Mouse (Mus musculus): Measurements from ENCODE around the gene Gm13090. TPM values are rescaled to one million over a fixed set of nuclear protein-coding genes. Genes with fewer than 3 reads are reported as not detected.

The Gm13090 gene
- not detected in 2 replicates for total RNA-seq (2015)
- not detected in 2 replicates for total RNA-seq (2017)

DNA sequence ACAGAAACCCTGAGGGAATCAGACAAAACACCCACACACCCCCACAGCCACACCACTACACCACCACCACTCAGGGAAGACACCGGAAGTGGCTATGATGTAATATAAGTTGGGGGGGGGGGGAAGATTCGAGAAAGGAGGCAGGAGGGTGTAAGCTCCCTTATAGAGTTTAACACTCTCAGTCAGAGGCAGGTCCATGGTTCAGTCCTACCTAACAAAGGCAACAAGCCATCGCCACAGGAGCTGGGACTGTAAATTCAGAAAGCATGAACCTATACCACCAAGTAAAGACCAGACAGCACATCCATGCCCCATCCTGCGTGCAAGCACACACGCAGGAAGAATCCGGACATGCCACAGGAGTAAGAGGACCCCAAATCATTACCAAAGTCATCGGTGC lies at the start of gene Gm13090:
TSS of gene Gm13090 (plus strand) at position 301 of the 400 bp plus-strand sequence.
- no peak for ATAC-seq (ENCODE audit: poor library complexity, severe bottlenecking)

- no peak for ATAC-seq (ENCODE audit: poor library complexity, severe bottlenecking)
These were observed 47.9 kb upstream of the Gm13090 start for GRCm38 (mm10) chr4:151041506-151041905.

GRCm38 (mm10) chr4:151043281-151043680 lies 46.1 kb upstream of the Gm13090 start:
- no peak for ATAC-seq (ENCODE audit: poor library complexity, severe bottlenecking)

DNA sequence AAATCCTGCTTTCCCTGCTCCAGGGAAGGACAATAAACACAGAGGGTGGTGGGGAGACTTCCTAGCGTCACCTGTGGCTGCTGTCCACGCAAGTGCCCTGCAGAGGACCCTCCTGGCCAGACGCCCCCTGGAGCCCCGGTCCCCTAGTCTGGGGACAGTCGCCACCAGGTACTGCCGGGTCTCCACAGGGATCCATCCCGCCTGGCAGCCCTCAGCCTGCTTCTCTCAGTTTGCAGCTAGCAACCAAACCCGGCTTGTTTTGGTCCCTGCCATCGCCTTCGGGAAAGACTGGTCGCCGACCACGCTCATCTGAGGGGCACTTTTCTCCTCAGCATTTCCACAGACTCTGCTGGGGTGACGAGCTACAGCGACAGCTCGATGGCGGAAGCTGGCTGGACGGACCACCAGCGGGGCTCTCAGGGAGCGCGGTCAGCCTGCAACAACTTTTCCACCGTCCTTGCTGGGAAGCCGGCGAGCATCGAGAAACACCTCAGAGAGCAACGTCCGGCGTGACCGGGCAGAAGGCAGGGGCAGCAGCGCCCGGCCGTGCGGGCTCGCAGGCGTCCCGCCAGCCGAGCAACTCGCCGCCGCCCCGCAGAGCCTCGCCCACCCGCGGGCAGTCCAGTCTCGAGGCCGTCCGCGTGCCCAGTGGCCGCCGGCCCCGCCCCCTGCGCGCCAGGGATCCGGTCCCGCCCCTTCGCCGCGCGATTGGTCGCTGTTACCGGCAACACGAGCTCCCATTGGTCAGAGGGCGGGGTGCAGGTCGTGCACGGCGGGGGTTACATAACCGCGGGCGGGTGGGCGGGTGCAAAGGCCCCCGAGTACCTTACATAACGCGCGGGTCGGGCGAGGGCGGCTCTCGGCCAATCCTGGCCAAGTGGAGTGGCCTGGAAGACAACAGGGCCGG lies 45.1 kb upstream of the Gm13090 start, which contains the start of gene Per3:
TSS of gene Per3 (minus strand) at position 629 of the 907 bp plus-strand sequence.
- peak; percentile 94 for ATAC-seq (ENCODE audit: poor library complexity, severe bottlenecking)

DNA sequence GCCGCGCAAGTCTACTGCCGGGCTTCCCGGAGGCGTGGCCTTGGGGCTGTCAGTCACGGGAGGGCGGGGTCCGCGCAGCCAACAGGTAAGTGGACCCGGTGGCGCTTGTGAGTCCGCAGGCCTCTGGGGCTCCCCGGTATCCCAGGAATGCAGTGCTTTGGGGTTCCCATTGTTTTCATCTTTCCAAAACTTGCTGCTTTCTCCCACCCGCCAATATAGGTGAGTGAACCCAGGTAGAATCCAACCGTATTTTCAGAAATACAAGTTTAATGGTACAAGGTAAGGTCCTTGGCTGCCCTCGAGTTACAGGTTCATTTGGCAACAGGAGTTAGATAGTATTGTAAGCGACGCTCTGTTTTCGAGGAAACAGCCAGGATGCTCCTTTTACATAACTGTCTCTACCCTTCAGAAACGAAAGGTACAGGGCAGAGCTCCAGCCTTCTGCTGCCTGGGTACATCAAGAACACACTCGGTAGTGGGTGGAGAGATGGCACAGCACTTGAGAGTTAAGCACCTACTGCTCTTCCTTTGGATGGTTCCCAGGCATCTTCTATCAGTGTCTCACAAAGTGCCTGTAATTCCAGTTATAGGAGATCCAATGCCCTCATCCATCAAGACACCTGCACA lies 44.3 kb upstream of the Gm13090 start:
- ATAC-seq (ENCODE audit: poor library complexity, severe bottlenecking) = no peak

DNA sequence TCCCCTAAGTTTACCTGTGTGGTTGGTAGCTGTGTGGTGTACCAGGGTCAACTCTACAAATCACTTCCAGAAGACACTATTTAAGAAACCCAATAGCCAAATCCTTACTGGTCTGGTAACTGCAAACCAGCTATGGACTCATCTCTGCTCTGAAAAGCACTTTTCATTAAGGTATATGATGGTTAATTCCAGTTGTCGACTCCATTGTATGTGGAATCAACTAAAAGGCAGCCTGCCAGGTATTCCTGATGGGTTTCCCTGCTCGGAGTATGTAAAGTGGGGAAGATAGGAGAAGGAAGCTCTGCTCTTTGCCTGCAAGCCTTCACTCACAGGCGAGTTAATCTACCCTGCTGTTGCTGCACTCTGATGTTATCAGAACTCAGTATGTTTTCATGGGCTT lies 42.8 kb upstream of the Gm13090 start:
- no peak for ATAC-seq (ENCODE audit: poor library complexity, severe bottlenecking)

GRCm38 (mm10) chr4:151051162-151051561 lies 38.2 kb upstream of the Gm13090 start:
- peak; percentile 63; the same call in 1 of the 2 replicates for ATAC-seq (ENCODE audit: poor library complexity, severe bottlenecking)

GRCm38 (mm10) chr4:151057347-151058321 lies 31.7 kb upstream of the Gm13090 start, which contains the start of gene Vamp3:
Gene Vamp3 (minus strand): TSS chr4:151057963.
- peak; percentile 96 for ATAC-seq (ENCODE audit: poor library complexity, severe bottlenecking)

- no peak for ATAC-seq (ENCODE audit: poor library complexity, severe bottlenecking)
These were observed 30.7 kb upstream of the Gm13090 start for GRCm38 (mm10) chr4:151058634-151059033.

DNA sequence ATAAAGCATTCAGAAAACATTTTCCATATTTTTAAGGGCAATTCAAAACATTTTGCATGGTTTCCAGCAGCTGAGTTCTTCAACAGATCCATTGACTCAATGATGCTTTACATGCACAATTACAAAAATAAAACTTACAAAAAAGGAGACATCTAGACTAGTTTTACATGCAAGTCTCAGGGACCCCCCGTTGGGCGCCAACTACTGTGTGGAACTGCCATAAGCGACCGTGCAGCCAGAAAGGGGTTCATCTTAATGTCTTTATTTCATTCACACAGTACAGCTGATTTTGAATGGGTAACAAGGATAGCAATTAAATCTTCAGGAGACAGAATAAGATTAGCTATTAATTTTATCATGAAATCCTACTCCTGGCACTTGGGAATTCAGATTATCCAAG lies 29.8 kb upstream of the Gm13090 start:
- no peak for ATAC-seq (ENCODE audit: poor library complexity, severe bottlenecking)

- ATAC-seq (ENCODE audit: poor library complexity, severe bottlenecking) = peak; percentile 61
These were observed 20.6 kb upstream of the Gm13090 start for GRCm38 (mm10) chr4:151068751-151069150.

GRCm38 (mm10) chr4:151070962-151071361 lies 18.4 kb upstream of the Gm13090 start:
- ATAC-seq (ENCODE audit: poor library complexity, severe bottlenecking) = peak; percentile 44

DNA sequence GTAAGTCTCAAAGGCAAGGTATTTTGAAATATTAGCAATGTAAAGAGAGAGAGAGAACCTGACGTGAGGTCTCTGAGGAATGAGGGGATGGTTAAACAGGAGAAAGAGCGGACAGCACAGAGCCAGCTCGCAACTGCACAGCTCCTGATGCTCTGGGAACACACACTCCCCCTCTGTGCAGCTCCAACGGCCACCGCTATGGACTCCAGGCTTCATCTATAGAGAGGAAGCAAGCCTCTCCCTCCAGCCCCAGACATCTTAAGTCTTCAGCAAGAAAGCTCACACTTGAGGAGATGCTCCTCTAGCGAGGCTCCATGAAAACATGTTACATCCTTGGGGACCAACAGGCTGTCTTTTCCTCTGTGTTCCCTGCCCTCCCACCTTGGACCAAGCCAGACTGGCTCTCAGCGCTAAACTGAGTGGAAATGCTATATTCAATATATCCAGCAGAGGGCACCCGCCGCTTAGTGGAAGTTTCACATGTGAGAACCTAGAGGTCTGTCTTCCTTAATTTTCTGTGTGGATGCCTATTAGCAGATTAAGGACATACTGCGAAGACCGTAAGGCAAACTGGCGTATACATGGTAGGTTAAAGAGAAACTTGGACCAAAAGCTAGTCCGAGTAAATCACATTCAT lies 16.1 kb upstream of the Gm13090 start:
- peak; percentile 86 for ATAC-seq (ENCODE audit: poor library complexity, severe bottlenecking)

DNA sequence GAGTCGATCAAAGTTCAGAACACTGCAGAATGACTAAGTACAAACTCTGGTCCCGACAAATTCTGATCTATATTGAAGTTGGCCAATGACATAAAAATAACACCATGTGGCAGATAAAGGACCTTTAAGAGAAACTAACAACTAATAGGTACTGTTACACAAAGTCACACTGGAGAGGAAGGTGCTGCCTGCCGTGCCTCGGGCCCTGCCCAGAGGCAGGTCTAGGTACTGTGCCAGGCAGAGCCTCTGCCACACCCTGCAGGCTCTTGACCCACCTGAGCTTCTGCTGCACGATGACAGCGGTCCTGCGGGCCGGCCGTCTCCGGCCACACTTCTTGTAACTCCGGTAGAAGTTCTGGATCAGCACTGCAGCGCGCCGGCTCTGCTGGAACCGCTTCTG lies 14.6 kb upstream of the Gm13090 start:
- no peak for ATAC-seq (ENCODE audit: poor library complexity, severe bottlenecking)

DNA sequence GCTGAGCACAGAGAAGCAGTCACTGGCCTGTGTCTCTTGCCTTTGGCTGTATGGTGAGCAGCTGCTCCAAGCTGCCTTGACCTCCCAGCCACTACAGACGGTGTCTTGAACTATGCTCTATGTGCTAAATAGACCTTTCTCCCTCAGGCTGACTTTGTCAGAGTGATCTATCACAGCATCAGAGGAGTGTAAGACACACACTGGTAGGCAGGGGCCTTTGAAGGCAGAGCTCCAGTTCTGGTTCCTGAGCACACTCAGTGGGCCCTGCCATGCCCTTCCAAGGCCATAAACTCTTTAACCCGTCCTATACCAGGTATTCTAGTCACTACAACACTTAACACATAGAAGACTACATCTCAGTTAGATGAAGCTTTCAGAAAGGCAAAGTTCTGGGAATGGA lies 8.0 kb upstream of the Gm13090 start:
- ATAC-seq (ENCODE audit: poor library complexity, severe bottlenecking) = no peak

DNA sequence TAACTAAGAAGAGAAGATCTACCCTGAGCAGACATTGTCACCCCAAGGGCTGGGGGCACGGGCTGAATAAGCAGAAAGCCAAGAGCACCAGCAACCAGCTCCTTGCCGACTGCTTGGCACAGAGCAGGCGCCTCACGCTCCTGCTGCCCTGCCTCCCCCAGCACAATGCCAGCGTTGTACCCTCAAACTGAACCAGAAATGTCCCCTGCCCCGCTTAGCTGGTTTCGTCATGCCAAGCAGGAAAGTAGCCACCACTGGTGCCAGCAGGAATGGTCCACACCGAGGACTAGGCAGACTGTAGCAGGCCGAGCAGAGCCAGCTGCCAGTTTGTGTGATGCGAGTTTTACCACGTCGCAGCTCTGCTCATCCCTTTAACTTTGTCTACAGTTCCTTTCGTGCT lies 7.4 kb upstream of the Gm13090 start:
- no peak for ATAC-seq (ENCODE audit: poor library complexity, severe bottlenecking)

DNA sequence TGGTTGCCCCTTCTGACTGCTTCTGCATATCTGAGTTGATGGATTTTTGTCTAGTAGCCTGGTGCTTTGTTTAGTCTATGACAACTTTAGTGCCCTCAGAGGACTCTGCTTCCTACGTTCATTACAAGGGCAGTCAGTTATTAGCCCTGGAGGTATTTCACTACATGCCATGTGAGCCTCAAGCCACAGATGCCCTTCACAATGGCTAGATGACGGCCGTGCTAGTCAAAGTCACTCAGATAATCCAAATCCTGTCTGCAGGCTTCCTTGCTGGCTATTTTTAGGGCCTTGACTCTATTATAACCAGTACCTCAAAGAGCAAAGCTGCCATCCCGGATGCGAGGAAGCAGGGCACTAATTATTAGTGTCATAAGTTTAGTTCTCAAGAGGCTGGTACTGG lies 6.3 kb upstream of the Gm13090 start:
- ATAC-seq (ENCODE audit: poor library complexity, severe bottlenecking) = no peak

- ATAC-seq (ENCODE audit: poor library complexity, severe bottlenecking) = no peak
These were observed 2.0 kb upstream of the Gm13090 start for GRCm38 (mm10) chr4:151087358-151087757.

DNA sequence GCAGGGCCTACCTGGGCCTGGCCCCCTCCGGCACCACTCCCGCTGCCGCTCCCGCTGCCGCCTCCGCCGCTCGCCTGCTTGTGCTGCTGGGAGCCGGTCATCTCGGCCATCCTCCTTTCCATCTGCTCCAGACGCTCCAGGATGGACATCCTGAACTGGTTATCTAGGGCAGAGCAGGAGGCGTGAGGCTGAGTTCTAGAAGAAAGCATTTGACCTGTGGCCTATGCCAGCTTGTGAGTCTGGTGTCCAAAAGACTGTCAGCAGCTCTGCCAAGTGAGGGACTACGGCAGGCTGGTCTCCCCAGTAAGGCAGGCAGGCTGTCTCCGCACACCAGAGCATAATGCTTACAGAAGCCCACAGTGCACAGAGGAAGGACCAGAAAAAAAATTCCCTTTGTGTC lies 551 bp upstream of the Gm13090 start:
- no peak for ATAC-seq (ENCODE audit: poor library complexity, severe bottlenecking)

- peak; percentile 40; the same call in 1 of the 2 replicates for ATAC-seq (ENCODE audit: poor library complexity, severe bottlenecking)
These were observed 5.8 kb downstream of the Gm13090 start for GRCm38 (mm10) chr4:151095207-151095606.
